Mouse (Mus musculus): ENCODE measurements at regions not wholly inside any gene's neighbourhood (a gene's known extent, or its start where the extent isn't known, plus 50 kb on each side); places are given as distances from the start of the nearest gene placed in this dataset.

DNA sequence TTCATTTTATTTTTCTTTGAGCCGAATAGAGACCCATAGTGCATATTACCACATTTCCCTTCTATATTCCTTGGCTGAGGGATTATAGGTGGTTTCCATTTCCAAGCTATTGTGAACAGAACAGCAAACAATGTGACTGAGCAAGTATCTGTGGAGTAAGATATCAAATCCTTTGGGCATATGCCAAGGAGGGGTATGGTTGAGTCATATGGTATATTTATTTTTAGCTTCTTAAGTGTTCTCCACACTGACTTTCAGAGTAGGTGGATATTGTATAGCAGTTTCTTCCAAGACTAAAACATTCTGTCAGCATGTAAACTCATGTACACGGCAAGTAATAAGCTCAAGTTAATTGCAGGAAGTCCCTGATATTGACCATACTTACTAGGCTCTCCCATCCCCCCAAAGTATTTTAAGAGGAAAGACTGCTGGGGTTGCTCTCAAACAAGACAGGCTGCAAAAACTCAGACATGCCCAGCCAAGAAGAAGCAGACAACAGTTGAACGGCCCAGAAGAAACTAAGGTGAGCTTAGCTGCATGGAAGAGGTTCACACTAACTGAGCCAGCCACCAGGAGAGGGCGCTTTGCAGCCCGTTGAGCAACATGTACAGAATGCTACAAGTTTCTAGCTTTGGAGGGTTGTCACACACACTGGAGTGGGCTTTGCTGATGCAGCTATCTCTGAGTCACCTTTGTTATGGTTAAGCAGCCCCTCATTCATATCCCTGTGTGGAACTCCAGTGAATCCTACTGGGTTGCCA lies 63.4 kb upstream of the Galnt5 start:
- no peak for DNase-seq (ENCODE audit: low spot score)
- no peak overlapping the region for H3K4me2 ChIP-seq (ENCODE audit: low read depth)
- H3K4me1 ChIP-seq (ENCODE audit: control insufficient read depth, insufficient read depth, low read length): no peaks in the 10 kb centered on the region
- no peaks in the 10 kb centered on the region for H3K27me3 ChIP-seq (ENCODE audit: control insufficient read depth, insufficient read depth, low read length)
- no peak for ATAC-seq (ENCODE audit: insufficient read depth, low FRiP score, low TSS enrichment)
- no peaks in the 10 kb centered on the region for H3K36me3 ChIP-seq (ENCODE audit: control insufficient read depth, insufficient read depth, low read length)
- no peak overlapping the region for H3K27ac ChIP-seq (ENCODE audit: low read depth, low read length)
- WGBS: 59% methylated on average over 5 of the region's 5 CpGs
- H3K9me3 ChIP-seq (ENCODE audit: control insufficient read depth, low read length): no peaks in the 10 kb centered on the region
- no peak overlapping the region for H3K4me3 ChIP-seq (ENCODE audit: low read depth, low read length)
- no peak overlapping the region for H3K9ac ChIP-seq (ENCODE audit: low read length)
